Mouse (Mus musculus): ENCODE measurements around the gene Bnip1. TPM values are rescaled to one million over a fixed set of nuclear protein-coding genes. Genes with fewer than 3 reads are reported as not detected.
A peak's percentile ranks its signal among the peaks of the same experiment; 100 is the strongest.

Bnip1 gene
- total and polyA plus RNA-seq, 3 experiments = 50.9 to 59.6 (median 54.6) TPM

DNA sequence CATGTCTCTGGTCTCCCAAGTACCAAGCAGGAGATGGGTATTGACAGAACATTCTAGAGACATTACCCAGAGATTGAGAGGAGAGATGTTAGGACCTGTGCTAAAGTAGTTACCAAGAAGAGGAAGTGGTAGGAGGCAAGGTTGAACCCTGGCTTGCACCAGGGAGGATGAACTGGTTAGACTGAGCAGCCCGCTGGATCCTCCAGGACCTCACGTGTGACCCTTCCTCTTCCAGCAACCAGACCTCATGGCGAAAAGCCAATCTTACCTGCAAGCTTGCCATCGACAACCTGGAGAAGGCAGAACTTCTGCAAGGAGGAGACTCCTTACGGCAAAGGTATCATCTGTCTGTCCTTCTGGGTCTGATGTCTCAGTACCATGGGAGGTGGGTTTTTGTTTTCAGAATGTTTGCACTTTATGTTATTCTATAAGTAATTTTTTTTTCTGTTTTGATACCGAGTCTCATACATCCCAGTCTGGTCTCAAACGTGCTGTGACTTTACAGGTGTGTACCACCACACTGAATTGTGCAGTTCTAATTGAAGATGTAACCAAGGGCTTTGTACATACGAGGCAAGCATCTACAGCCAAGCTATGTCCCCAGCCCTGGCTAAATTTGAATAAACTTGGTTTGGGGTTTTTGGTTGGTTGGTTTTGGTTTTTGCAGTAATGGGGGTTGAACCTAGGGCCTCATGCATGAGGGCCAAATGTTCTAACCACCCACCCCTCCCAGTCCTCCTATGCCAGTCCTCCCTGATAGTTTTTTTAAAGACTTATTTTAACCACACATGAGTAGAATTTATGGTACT, 8.8 kb downstream of the Bnip1 start (continued):
- TF ChIP-seq MYC (IDR thresholded peaks at IDR 0.05; ENCODE audit: low read depth, low read length) = peak; percentile 82; the same call in 1 of the 2 replicates

DNA sequence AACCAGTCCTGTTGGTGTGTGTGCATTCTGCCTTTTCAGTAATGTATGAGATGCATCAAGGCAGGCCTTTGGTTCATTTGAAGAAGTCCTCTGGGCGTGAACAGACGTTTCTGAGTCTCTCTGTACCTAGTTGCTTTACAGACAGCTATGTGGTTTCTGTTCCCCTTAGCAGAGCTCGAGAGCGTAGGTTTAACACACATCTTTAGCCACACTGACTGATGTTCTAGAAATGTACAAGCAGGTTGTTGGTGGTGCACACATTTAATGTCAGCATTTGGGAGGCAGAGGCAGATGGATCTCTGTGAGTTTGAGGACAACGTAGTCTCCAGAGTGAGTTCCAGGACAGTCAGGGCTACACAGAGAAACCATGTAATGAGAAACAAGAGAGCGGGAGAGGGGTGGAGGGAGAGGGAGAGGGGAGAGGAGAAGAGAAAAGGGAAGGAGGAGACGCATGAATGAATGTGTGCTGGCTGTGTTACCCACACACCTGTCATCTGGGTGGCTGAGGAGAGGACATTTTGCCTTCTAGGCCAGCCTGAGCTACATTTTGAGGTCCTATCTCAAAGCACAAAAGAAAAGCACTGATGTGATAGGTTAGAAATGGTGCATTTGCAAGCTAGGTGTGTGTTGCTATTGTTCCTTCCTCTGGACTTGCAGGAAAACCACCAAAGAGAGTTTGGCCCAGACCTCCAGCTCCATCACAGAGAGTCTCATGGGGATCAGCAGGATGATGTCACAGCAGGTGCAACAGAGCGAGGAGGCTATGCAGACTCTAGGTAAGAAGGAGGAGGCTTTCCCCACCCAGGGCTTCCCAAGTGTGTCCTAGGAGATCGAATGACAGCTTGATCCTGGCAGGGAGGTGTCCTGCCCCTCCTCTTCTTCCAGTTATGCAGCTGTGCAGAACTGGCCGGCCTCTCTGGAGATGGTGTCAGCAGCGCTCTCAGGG, 9.7 kb downstream of the Bnip1 start:
- TF ChIP-seq EP300 (IDR thresholded peaks at IDR 0.05; ENCODE audit: low read length) (peak; percentile 84), ZMIZ1 (IDR thresholded peaks at IDR 0.05; ENCODE audit: low read depth, low read length) (peak; percentile 11; the same call in 1 of the 2 replicates), NELFE (IDR thresholded peaks at IDR 0.05; ENCODE audit: low read depth, low read length) (no peak), E2F4 (IDR thresholded peaks at IDR 0.05; ENCODE audit: insufficient replicate concordance, low read depth, low read length) (no peak), BHLHE40 (IDR thresholded peaks at IDR 0.05; ENCODE audit: low read depth, low read length) (peak; percentile 67), CHD2 (IDR thresholded peaks at IDR 0.05; ENCODE audit: low read length) (peak; percentile 55; the same call in 1 of the 2 replicates), IRF4 (IDR thresholded peaks at IDR 0.05; ENCODE audit: low read depth, low read length) (peak; percentile 88), MAZ (IDR thresholded peaks at IDR 0.05; ENCODE audit: low read depth, low read length) (0 out of 2 replicates have a peak, but pooled peaks have one; percentile 35), MYC (IDR thresholded peaks at IDR 0.05; ENCODE audit: low read depth, low read length) (peak; percentile 37; the same call in 1 of the 2 replicates), MEF2A (IDR thresholded peaks at IDR 0.05; ENCODE audit: borderline replicate concordance, low read depth, low read length) (0 out of 2 replicates have a peak, but pooled peaks have one; percentile 14), ZNF384 (IDR thresholded peaks at IDR 0.05; ENCODE audit: low read depth, low read length) (no peak), SMC3 (IDR thresholded peaks at IDR 0.05; ENCODE audit: low read depth, low read length) (0 out of 2 replicates have a peak, but pooled peaks have one; percentile 1), RCOR1 (conservative IDR thresholded peaks at IDR 0.05; ENCODE audit: low read depth, low read length) (peak; percentile 66; the same call in 1 of the 2 replicates), ETS1 (conservative IDR thresholded peaks at IDR 0.05; ENCODE audit: low read depth, low read length) (peak; percentile 50), JUN (IDR thresholded peaks at IDR 0.05; ENCODE audit: insufficient read depth, low read depth, low read length) (peak; percentile 73), SIN3A (IDR thresholded peaks at IDR 0.05; ENCODE audit: low read length) (peak; percentile 29; the same call in 1 of the 2 replicates), HCFC1 (IDR thresholded peaks at IDR 0.05; ENCODE audit: low read depth, low read length) (no peak), UBTF (IDR thresholded peaks at IDR 0.05; ENCODE audit: low read depth, low read length) (0 out of 2 replicates have a peak, but pooled peaks have one; percentile 22), JUND (conservative IDR thresholded peaks at IDR 0.05; ENCODE audit: low read depth, low read length) (peak; percentile 67), TCF12 (IDR thresholded peaks at IDR 0.05; ENCODE audit: low read depth, low read length) (peak; percentile 49)
- peak overlapping the region; percentile 99 for H3K27ac ChIP-seq (ENCODE audit: insufficient read depth, low read depth)

More for the DNA sequence above, 9.7 kb downstream of the Bnip1 start:
- peak overlapping the region; percentile 69 for H3K4me2 ChIP-seq (ENCODE audit: insufficient read depth, low read depth, poor library complexity, severe bottlenecking)
- H3K9ac ChIP-seq (ENCODE audit: insufficient read depth, low read depth) = no peak overlapping the region
- H3K4me3 ChIP-seq (replicated peaks in 1 of 3; ENCODE audit: low read depth in 2 of 3, low read length in 2 of 3, poor library complexity in 1 of 3) = peak overlapping the region in 1 of 3 experiments; percentile 5
- no peaks in the 10 kb centered on the region for H3K79me2 ChIP-seq (replicated peaks; ENCODE audit: control insufficient read depth, extremely low read depth, insufficient read depth, poor library complexity, severe bottlenecking)
- in situ Hi-C loops (cut with MboI; ENCODE audit: low pct_ligation_motif_present, low pct_unique_long_range_greater_than_20kb, low sequenced_read_pairs) (no loop called here), dilution Hi-C loops (cut with MboI; ENCODE audit: extremely low pct_ligation_motif_present, extremely low pct_unique_long_range_greater_than_20kb, low sequenced_read_pairs) (no loop called here)
- H3K36me3 ChIP-seq (replicated peaks in 1 of 2; ENCODE audit: control insufficient read depth in 1 of 2, insufficient read depth in 1 of 2, low read length in 1 of 2) = peaks cover 34 to 49% of the 10 kb centered on the region in 2 experiments
- DNase-seq (ENCODE audit: extremely low read depth) = peak; percentile 85
- no peaks in the 10 kb centered on the region for H3K27me3 ChIP-seq (replicated peaks)
- no peaks in the 10 kb centered on the region for H3K9me3 ChIP-seq (replicated peaks; ENCODE audit: low read length)
- H3K4me1 ChIP-seq (ENCODE audit: control insufficient read depth in 1 of 2, insufficient read depth in 2 of 2) = peaks cover 53 to 85% of the 10 kb centered on the region in 2 experiments

Measured in CH12.LX (cell line).